Mouse (Mus musculus) stomach, postnatal 0 days (tissue): ENCODE data around the gene Zswim7. TPM values are rescaled to one million over a fixed set of nuclear protein-coding genes. Genes with fewer than 3 reads are reported as not detected.
A peak's percentile ranks its signal among the peaks of the same experiment; 100 is the strongest.
"Not testable (repeated sequence)": the region's sequence is repeated elsewhere in the genome, so short reads cannot be mapped to it uniquely, and the experiment has no call there.

Experiments used
- ATAC-seq: fragments of 200-750 bp; cut with Nextera tagmentation; 2 replicates; pipeline ENCODE4 v1.8.0; 2017; ENCODE audit not compliant: low FRiP score, low TSS enrichment
- DNase-seq: peaks from one replicate; pipeline ENCODE4 v3.0.0-alpha.2; 2016; ENCODE audit warnings: low spot score
- H3K27ac ChIP-seq: fragments of 300-500 bp; sonication (generic); replicated peaks from 2 replicates; pipeline ENCODE4 v1.5.1; 2014; ENCODE audit warnings: mild to moderate bottlenecking, control low read depth
- H3K27me3 ChIP-seq: fragments of 300-500 bp; sonication (generic); 2 replicates; pipeline ENCODE4 v1.6.1; 2014; ENCODE audit warnings: low read length; ENCODE audit not compliant: control insufficient read depth, insufficient read depth
- H3K36me3 ChIP-seq: fragments of 300-500 bp; sonication (generic); 2 replicates; pipeline ENCODE4 v1.6.1; 2014; ENCODE audit warnings: low read length, mixed read lengths; ENCODE audit not compliant: control insufficient read depth, insufficient read depth
- H3K4me1 ChIP-seq: fragments of 300-500 bp; sonication (generic); replicated peaks from 2 replicates; pipeline ENCODE4 v1.6.1; 2014; ENCODE audit warnings: antibody characterized with exemption; ENCODE audit not compliant: control insufficient read depth, insufficient read depth
- H3K4me2 ChIP-seq: fragments of 300-500 bp; sonication (generic); replicated peaks from 2 replicates; pipeline ENCODE4 v1.6.1; 2014; ENCODE audit warnings: low read depth, mild to moderate bottlenecking, control low read depth, moderate library complexity
- H3K4me3 ChIP-seq: fragments of 300-500 bp; sonication (generic); 2 replicates; pipeline ENCODE4 v1.5.1; 2014; ENCODE audit warnings: low read depth, low read length, control low read depth
- H3K9ac ChIP-seq: fragments of 300-500 bp; sonication (generic); 2 replicates; pipeline ENCODE4 v1.6.1; 2014; ENCODE audit warnings: mild to moderate bottlenecking, low read length, control low read depth, mixed read lengths
- H3K9me3 ChIP-seq: fragments of 300-500 bp; sonication (generic); 2 replicates; pipeline ENCODE4 v1.6.1; 2016; ENCODE audit warnings: low read length; ENCODE audit not compliant: control insufficient read depth
- CTCF ChIP-seq: IDR thresholded peaks from 2 replicates; pipeline ENCODE4 v1.5.1; 2016; ENCODE audit warnings: antibody characterized with exemption, low read depth, mild to moderate bottlenecking, moderate library complexity
- EP300 ChIP-seq: optimal IDR thresholded peaks from 2 replicates; pipeline ENCODE3; 2016; ENCODE audit warnings: antibody characterized with exemption
- WGBS: fragments of 180-500 bp; shearing (Covaris S2); extraction: QIAGEN DNeasy Blood & Tissue Kit; methylation state at CpG from one replicate; pipeline ENCODE4 v1.1.7; 2014; 5-methylcytosine and 5-hydroxymethylcytosine counted together
- polyA plus RNA-seq: library from polyadenylated mRNA; unstranded; fragments of >200 nt; fragmentation: Nextera tagmentation; extraction: Ambion mirVana; gene quantifications from 2 replicates; pipeline ENCODE4 v1.2.1, GENCODE M21; 2015

The Zswim7 gene
- polyA plus RNA-seq, 1 experiment from 2014 or later: 23.4 TPM

- 0 out of 2 replicates have a peak, but pooled peaks cover 3% of the 10 kb centered on the region for H3K36me3 ChIP-seq
- H3K4me1 ChIP-seq: no peaks in the 10 kb centered on the region
- no peak for TF ChIP-seq EP300
- no peak for TF ChIP-seq CTCF
- H3K9ac ChIP-seq: no peak overlapping the region
- H3K27me3 ChIP-seq: no peaks in the 10 kb centered on the region
- ATAC-seq (no peak), DNase-seq (no peak)
- H3K27ac ChIP-seq: no peak overlapping the region
- H3K4me3 ChIP-seq: no peak overlapping the region
- no peak overlapping the region for H3K4me2 ChIP-seq
- 86% methylated on average over 2 of the region's 2 CpGs for WGBS
- H3K9me3 ChIP-seq: no peaks in the 10 kb centered on the region
Observed at GRCm38 (mm10) chr11:62305866-62306265, 24.7 kb upstream of the Zswim7 start.

DNA sequence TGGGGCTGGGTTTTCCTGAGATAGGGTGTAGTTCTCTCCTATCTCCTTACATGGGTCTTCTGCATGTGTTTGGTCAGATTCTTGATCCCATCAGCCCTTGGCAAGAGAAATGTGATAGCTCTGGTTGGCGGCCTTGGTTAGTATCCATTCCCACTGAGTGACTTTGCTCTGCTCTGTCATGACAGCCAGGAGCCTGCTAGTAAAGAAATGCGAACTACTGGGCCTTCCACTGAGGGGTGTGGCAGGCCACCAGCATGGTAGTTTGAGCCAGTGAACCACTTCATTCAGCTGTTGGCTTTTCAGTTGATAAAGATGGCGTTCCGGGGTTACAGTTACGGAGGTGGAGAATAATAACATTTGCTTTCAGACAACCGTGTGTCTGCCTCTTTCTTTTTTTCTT is 17.7 kb upstream of the Zswim7 start:
- no peaks in the 10 kb centered on the region for H3K4me1 ChIP-seq
- no peak overlapping the region for H3K27ac ChIP-seq
- 86% methylated on average over 6 of the region's 6 CpGs for WGBS
- H3K4me3 ChIP-seq: no peak overlapping the region
- H3K9me3 ChIP-seq: no peaks in the 10 kb centered on the region
- ATAC-seq (no peak), DNase-seq (no peak)
- H3K27me3 ChIP-seq: no peaks in the 10 kb centered on the region
- no peaks in the 10 kb centered on the region; the same call in 1 of the 2 replicates for H3K36me3 ChIP-seq
- no peak for TF ChIP-seq EP300
- TF ChIP-seq CTCF: no peak
- H3K9ac ChIP-seq: no peak overlapping the region
- no peak overlapping the region for H3K4me2 ChIP-seq

DNA sequence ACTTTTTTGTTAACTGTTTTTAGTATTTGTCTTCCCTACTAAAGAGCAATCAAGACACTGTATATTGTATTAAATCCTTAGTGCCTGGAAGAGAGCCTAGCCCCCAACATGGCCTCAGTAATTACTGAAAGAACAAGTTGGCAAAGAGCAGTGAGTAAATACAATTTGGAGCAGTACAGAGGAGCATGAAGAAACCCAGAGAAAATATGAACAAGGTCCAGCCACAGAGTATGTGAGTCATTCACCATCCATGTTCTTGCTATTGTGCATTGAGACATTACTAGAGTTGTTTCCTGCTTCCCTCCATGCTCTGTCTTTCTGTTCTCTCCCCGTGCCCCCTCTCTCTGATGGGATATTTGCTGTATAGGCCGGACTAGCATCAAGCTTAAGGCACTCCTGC is 12.9 kb upstream of the Zswim7 start:
- Histone ChIP-seq H3K4me3 (no peak overlapping the region), H3K4me1 (no peaks in the 10 kb centered on the region), H3K36me3 (peaks cover 12% of the 10 kb centered on the region; the same call in 1 of the 2 replicates), H3K9ac (no peak overlapping the region), H3K27me3 (no peaks in the 10 kb centered on the region), H3K9me3 (no peaks in the 10 kb centered on the region), H3K27ac (no peak overlapping the region), H3K4me2 (no peak overlapping the region)
- ATAC-seq (peak; percentile 42; the same call in 1 of the 2 replicates), DNase-seq (no peak)
- 82% methylated on average over 2 of the region's 2 CpGs for WGBS
- TF ChIP-seq CTCF: no peak
- TF ChIP-seq EP300: no peak

DNA sequence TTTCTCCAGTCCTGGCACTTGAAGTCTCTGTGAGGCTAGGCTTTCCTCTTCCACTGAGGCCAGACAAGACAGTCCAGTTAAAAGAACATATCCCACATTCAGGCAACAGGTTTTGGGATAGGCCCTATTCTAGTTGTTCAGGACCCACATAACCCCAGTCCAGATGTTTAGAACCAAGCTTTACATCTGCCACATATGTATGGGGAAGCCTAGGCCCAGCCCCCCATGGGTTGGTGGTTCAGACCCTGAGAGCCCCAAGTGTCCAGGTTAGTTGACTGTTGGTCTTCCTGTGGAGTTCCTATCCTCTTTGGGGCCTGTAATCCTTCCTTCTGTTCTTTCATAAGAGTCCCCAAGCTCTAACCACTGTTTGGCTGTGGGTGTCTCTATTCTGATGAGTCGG is 6.5 kb upstream of the Zswim7 start:
- Histone ChIP-seq H3K4me2 (no peak overlapping the region), H3K9ac (no peak overlapping the region), H3K36me3 (0 out of 2 replicates have a peak, but pooled peaks cover 14% of the 10 kb centered on the region), H3K27ac (no peak overlapping the region), H3K4me1 (no peaks in the 10 kb centered on the region), H3K27me3 (no peaks in the 10 kb centered on the region), H3K4me3 (no peak overlapping the region), H3K9me3 (no peaks in the 10 kb centered on the region)
- TF ChIP-seq CTCF: no peak
- no peak for TF ChIP-seq EP300
- WGBS: 93% methylated on average over 1 of the region's 1 CpGs
- no peak for ATAC-seq
- no peak for DNase-seq

- no peak for DNase-seq
- H3K4me2 ChIP-seq: no peak overlapping the region
- no peaks in the 10 kb centered on the region for H3K4me1 ChIP-seq
- no peaks in the 10 kb centered on the region for H3K9me3 ChIP-seq
- no peak overlapping the region for H3K27ac ChIP-seq
- H3K36me3 ChIP-seq: 0 out of 2 replicates have a peak, but pooled peaks cover 8% of the 10 kb centered on the region
- H3K27me3 ChIP-seq: no peaks in the 10 kb centered on the region
- WGBS: 84% methylated on average over 8 of the region's 8 CpGs
- H3K9ac ChIP-seq: no peak overlapping the region
- no peak for TF ChIP-seq EP300
- TF ChIP-seq CTCF: no peak
- no peak for ATAC-seq
- no peak overlapping the region for H3K4me3 ChIP-seq
Observed at GRCm38 (mm10) chr11:62285020-62285419, 3.8 kb upstream of the Zswim7 start.

DNA sequence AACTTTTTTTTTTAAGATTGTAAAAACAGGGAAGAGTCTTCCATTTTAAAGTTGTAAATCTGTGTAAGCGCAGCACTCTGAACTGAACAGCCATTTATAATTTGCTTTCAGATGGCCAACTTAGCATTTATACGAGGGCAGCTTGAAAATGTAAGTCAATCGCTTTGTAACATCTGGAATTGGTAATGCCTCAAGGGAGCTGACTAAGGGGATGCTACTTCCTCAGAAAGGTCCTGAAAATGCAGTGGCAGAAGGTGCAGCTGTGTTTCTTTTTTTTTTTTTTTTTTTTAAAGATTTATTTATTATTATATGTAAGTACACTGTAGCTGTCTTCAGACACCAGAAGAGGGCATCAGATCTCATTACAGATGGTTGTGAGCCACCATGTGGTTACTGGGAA is 2.8 kb upstream of the Zswim7 start:
- not testable (repeated sequence) for H3K4me3 ChIP-seq, ATAC-seq, H3K9ac ChIP-seq, H3K4me2 ChIP-seq, H3K4me1 ChIP-seq, H3K9me3 ChIP-seq, H3K27ac ChIP-seq, DNase-seq, H3K27me3 ChIP-seq, H3K36me3 ChIP-seq
- WGBS: 90% methylated on average over 3 of the region's 3 CpGs
